Mouse (Mus musculus) cerebellum, adult 2 months (tissue): ENCODE results near the gene Atg4a.

Source experiments
- CTCF ChIP-seq: fragments of 200-500 bp; IDR thresholded peaks from 2 replicates; pipeline ENCODE4 v1.5.1; 2011; ENCODE audit warnings: low read depth, mild to moderate bottlenecking, control low read depth, low read length, moderate library complexity, borderline replicate concordance; ENCODE audit not compliant: insufficient read depth
- POLR2A ChIP-seq: fragments of 200-500 bp; IDR thresholded peaks from 2 replicates; pipeline ENCODE4 v1.6.1; 2011; ENCODE audit warnings: low read length, control low read depth, borderline replicate concordance; ENCODE audit not compliant: insufficient read depth

DNA sequence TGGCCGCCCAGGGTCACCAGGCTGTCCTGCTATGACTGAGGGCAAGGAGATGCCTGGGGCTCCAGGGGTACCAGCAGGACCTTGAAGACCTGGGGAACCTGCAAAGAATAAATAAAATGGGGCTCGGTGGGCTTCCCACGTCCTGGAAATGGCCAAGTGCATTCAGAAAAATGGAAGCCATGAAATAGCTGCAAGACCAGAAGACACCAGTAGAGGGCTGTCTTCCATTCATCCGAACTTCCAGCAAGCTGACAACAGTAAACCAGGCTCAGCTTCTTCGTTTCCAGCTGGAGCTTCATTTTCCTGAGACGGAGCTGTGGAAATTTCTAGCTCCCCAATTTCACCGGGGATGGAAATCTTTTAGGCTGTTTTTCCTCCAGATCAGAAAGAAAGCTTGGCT is 218.6 kb downstream of the Atg4a start:
- peak; percentile 15; the same call in 1 of the 2 replicates for TF ChIP-seq CTCF
- TF ChIP-seq POLR2A: no peak
